Mouse (Mus musculus) lung, postnatal 4 days (tissue): ENCODE measurements around the gene Etv5.

Experiments
- DNase-seq, 2 experiments: peaks; one replicate each; pipeline ENCODE4 v3.0.0; 2021

Gene Etv5

GRCm38 (mm10) chr16:22439499-22440177, at the start of gene Etv5:
Gene Etv5, minus strand, starts transcription at chr16:22439719.
- DNase-seq = peak; percentile 99 to 100

- no peak for DNase-seq
These were observed 44.4 kb upstream of the Etv5 start for GRCm38 (mm10) chr16:22483900-22484299.

GRCm38 (mm10) chr16:22479322-22479721, 39.8 kb upstream of the Etv5 start:
- DNase-seq = no peak

GRCm38 (mm10) chr16:22471728-22472127, 32.2 kb upstream of the Etv5 start:
- DNase-seq = no peak

- no peak for DNase-seq
These were observed 29.9 kb upstream of the Etv5 start for GRCm38 (mm10) chr16:22469385-22469784.

- no peak for DNase-seq
These were observed 27.6 kb upstream of the Etv5 start for GRCm38 (mm10) chr16:22467111-22467510.

- DNase-seq = no peak
These were observed 26.9 kb upstream of the Etv5 start for GRCm38 (mm10) chr16:22466381-22466780.

GRCm38 (mm10) chr16:22462220-22462619, 22.7 kb upstream of the Etv5 start:
- DNase-seq = no peak

GRCm38 (mm10) chr16:22461728-22462127, 22.2 kb upstream of the Etv5 start:
- DNase-seq = no peak

- no peak for DNase-seq
These were observed 21.4 kb upstream of the Etv5 start for GRCm38 (mm10) chr16:22460960-22461359.

GRCm38 (mm10) chr16:22452082-22452481, 12.6 kb upstream of the Etv5 start:
- peak; percentile 54 to 76 for DNase-seq

GRCm38 (mm10) chr16:22448093-22448492, 8.6 kb upstream of the Etv5 start:
- no peak for DNase-seq

GRCm38 (mm10) chr16:22444786-22445185, 5.3 kb upstream of the Etv5 start:
- DNase-seq = no peak

- no peak for DNase-seq
These were observed 2.7 kb upstream of the Etv5 start for GRCm38 (mm10) chr16:22442202-22442601.

- DNase-seq = peak in 1 of 2 experiments; percentile 74
These were observed 1.8 kb upstream of the Etv5 start for GRCm38 (mm10) chr16:22441317-22441716.

GRCm38 (mm10) chr16:22440269-22440668, 750 bp upstream of the Etv5 start:
- DNase-seq = peak; percentile 59 to 73

- DNase-seq = peak; percentile 74 to 82
These were observed 812 bp downstream of the Etv5 start for GRCm38 (mm10) chr16:22438441-22439373.

GRCm38 (mm10) chr16:22436106-22436505, 3.4 kb downstream of the Etv5 start:
- DNase-seq = no peak

- no peak for DNase-seq
These were observed 5.0 kb downstream of the Etv5 start for GRCm38 (mm10) chr16:22434530-22434929.

- no peak for DNase-seq
These were observed 5.6 kb downstream of the Etv5 start for GRCm38 (mm10) chr16:22433944-22434343.

- no peak for DNase-seq
These were observed 7.7 kb downstream of the Etv5 start for GRCm38 (mm10) chr16:22431773-22432172.

GRCm38 (mm10) chr16:22431335-22431734, 8.2 kb downstream of the Etv5 start:
- no peak for DNase-seq

GRCm38 (mm10) chr16:22430211-22430951, 9.1 kb downstream of the Etv5 start:
- no peak for DNase-seq
